Mouse (Mus musculus): ENCODE measurements around the gene Ermap. TPM values are rescaled to one million over a fixed set of nuclear protein-coding genes. Genes with fewer than 3 reads are reported as not detected.

Ermap gene
- polyA plus RNA-seq, 1 experiment from 2014 or later = 1.4 TPM

DNA sequence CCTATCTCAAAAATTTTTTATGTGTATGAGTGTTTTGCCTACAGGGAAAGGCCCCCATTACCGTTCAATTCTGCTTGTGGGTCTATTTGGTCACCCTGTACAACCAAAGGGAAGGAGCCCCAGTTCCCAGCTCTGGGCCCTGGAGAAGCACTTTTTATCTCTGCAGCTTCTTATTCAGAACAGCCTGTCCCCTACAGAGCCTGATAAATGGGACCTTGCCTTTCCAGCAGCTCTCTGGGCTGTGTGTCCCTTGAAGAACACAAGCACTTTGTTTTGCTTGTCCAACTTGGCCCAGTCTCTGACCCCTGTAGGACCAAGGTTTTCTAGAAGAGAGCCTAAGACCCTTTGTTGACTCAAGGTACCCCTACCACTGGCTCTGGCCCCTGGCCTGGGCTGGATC is 60.7 kb downstream of the Ermap start:
- H3K27me3 ChIP-seq (ENCODE audit: insufficient read depth, low read length) = no peaks in the 10 kb centered on the region
- WGBS = 89% methylated on average over 1 of the region's 1 CpGs
- H3K4me2 ChIP-seq (replicated peaks; ENCODE audit: low read depth, low read length) = no peak overlapping the region
- H3K4me3 ChIP-seq (ENCODE audit: low read length) = no peak overlapping the region
- H3K27ac ChIP-seq (ENCODE audit: low read length) = no peak overlapping the region
- H3K36me3 ChIP-seq (ENCODE audit: insufficient read depth, low read length) = peaks cover 32% of the 10 kb centered on the region
- H3K9ac ChIP-seq (replicated peaks; ENCODE audit: low read length) = no peak overlapping the region
- H3K4me1 ChIP-seq (ENCODE audit: insufficient read depth, low read length) = no peaks in the 10 kb centered on the region; the same call in 1 of the 2 replicates
- ATAC-seq (ENCODE audit: low FRiP score, low TSS enrichment) = no peak
- no peaks in the 10 kb centered on the region for H3K9me3 ChIP-seq (ENCODE audit: low read length)

DNA sequence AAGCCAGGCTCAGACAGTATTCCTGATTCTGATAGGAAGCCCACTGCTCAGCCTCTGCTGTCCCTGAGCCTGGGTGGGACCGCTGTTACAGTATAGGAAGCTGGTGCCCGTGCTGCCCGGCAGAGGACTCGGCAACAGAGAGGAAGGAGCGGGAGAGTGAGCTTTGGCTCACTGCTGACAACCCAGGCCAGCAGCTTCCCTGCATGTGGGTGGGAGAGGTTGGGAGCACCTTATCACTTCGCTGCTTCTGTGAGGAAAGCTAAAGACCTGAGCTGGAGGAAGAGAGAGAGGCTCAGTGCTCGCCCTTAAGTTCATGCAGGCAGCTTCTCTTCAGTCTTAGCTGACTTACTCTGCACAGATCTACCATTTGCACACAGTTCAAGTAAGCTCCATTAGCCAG is 61.3 kb downstream of the Ermap start:
- 77% methylated on average over 7 of the region's 7 CpGs for WGBS
- Histone ChIP-seq H3K36me3 (ENCODE audit: insufficient read depth, low read length) (peaks cover 27% of the 10 kb centered on the region), H3K27ac (ENCODE audit: low read length) (no peak overlapping the region), H3K4me1 (ENCODE audit: insufficient read depth, low read length) (no peaks in the 10 kb centered on the region; the same call in 1 of the 2 replicates), H3K4me2 (replicated peaks; ENCODE audit: low read depth, low read length) (no peak overlapping the region), H3K9me3 (ENCODE audit: low read length) (no peaks in the 10 kb centered on the region), H3K9ac (replicated peaks; ENCODE audit: low read length) (no peak overlapping the region), H3K4me3 (ENCODE audit: low read length) (no peak overlapping the region), H3K27me3 (ENCODE audit: insufficient read depth, low read length) (no peaks in the 10 kb centered on the region)
- no peak for ATAC-seq (ENCODE audit: low FRiP score, low TSS enrichment)

DNA sequence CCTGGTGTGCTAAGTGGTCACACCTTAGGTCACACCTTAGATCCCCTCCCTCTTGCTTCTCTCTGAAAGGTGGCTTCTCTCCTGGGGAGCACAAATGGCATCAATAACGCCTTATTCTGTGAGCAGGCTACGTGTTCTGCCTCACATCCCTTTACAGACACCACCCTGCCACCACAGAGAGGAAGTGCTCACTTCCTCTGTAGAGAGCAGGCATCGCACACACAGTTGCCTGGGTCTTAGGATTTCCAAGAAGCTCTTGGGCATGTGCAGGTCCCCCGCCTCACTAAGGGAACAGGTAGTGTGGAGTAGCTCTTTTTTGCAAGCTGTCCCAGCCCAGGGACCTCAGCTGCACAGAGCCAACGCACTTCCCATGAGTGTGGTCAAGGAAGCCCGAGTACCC is 62.6 kb downstream of the Ermap start:
- Histone ChIP-seq H3K27ac (ENCODE audit: low read length) (no peak overlapping the region), H3K4me3 (ENCODE audit: low read length) (no peak overlapping the region), H3K36me3 (ENCODE audit: insufficient read depth, low read length) (peaks cover 18% of the 10 kb centered on the region), H3K9ac (replicated peaks; ENCODE audit: low read length) (no peak overlapping the region), H3K9me3 (ENCODE audit: low read length) (no peaks in the 10 kb centered on the region), H3K27me3 (ENCODE audit: insufficient read depth, low read length) (no peaks in the 10 kb centered on the region), H3K4me1 (ENCODE audit: insufficient read depth, low read length) (no peaks in the 10 kb centered on the region; the same call in 1 of the 2 replicates), H3K4me2 (replicated peaks; ENCODE audit: low read depth, low read length) (no peak overlapping the region)
- 62% methylated on average over 6 of the region's 6 CpGs for WGBS
- ATAC-seq (ENCODE audit: low FRiP score, low TSS enrichment) = no peak

DNA sequence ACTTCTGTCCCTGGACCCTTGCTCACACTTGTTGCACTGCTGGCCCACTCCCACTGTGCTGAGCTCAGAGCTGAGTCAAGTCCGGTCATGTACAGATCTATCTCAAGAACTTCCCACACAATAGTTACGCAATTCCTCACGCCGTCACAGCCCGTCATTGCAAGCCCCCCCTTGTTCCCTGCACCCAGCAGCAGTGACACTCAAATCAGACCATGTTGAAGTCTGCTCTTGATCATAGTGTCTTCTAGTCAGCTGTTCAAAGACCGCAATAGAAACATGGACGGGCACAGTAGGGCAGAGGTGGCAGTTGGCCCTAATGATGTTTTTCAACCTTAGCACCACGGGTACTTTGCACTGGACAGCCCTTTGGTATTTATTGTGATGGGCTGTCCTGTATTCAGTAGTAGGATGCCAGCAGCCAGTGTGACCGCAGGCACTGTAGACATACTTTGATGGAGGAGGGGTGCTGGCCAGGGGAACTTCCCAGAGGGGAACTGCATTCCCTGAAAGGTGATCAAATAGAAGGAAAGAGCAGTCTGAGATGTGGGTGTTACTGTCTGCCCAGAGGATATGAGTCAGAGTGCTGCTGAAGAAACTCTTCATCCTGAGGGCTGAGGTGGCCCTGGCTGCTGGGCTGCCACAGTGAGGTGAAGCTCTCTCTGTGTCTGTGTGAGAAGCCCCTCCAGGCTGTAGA is 64.1 kb downstream of the Ermap start:
- Histone ChIP-seq H3K4me2 (replicated peaks; ENCODE audit: low read depth, low read length) (no peak overlapping the region), H3K9me3 (ENCODE audit: low read length) (no peaks in the 10 kb centered on the region), H3K36me3 (ENCODE audit: insufficient read depth, low read length) (peaks cover 25% of the 10 kb centered on the region), H3K9ac (replicated peaks; ENCODE audit: low read length) (no peak overlapping the region), H3K27me3 (ENCODE audit: insufficient read depth, low read length) (no peaks in the 10 kb centered on the region), H3K27ac (ENCODE audit: low read length) (no peak overlapping the region), H3K4me3 (ENCODE audit: low read length) (no peak overlapping the region), H3K4me1 (ENCODE audit: insufficient read depth, low read length) (no peaks in the 10 kb centered on the region; the same call in 1 of the 2 replicates)
- WGBS = 75% methylated on average over 9 of the region's 9 CpGs
- no peak for ATAC-seq (ENCODE audit: low FRiP score, low TSS enrichment)

MicroRNAs within 50 kb of the gene (microRNA counts, 519-probe panel; counts per million panel counts)
- 1,557 counts per million, percentile 42 among the panel's probes with 10 or more counts for microRNA mmu-miR-1957

Small RNA genes lying within 50 kb of the gene (microRNA-seq; reads per million reads assigned to microRNA genes)
- gene Mir1957a = not detected

Other genes starting within 250 kb of the Ermap start
- not detected in 2 replicates for gene Lao1, start 228.4 kb downstream of the Ermap start, polyA plus RNA-seq (2015; fragmentation: Nextera tagmentation; extraction: Ambion mirVana)
- gene Slc2a1, start 81.3 kb downstream of the Ermap start, polyA plus RNA-seq (2015; fragmentation: Nextera tagmentation; extraction: Ambion mirVana) = 98.6 and 98.8 TPM in 2 replicates
- 9.5 and 9.8 TPM in 2 replicates for gene Zfp691, start 15.8 kb downstream of the Ermap start, polyA plus RNA-seq (2015; fragmentation: Nextera tagmentation; extraction: Ambion mirVana)
- 121 and 125 TPM in 2 replicates for gene Svbp, start 5.3 kb upstream of the Ermap start, polyA plus RNA-seq (2015; fragmentation: Nextera tagmentation; extraction: Ambion mirVana)
- not detected in 2 replicates for gene Tmem269, start 28.2 kb upstream of the Ermap start, polyA plus RNA-seq (2015; fragmentation: Nextera tagmentation; extraction: Ambion mirVana)
- 31.1 and 33.7 TPM in 2 replicates for gene AU022252, start 42.7 kb upstream of the Ermap start, polyA plus RNA-seq (2015; fragmentation: Nextera tagmentation; extraction: Ambion mirVana)
- 35.8 and 36.0 TPM in 2 replicates for gene P3h1, start 42.9 kb upstream of the Ermap start, polyA plus RNA-seq (2015; fragmentation: Nextera tagmentation; extraction: Ambion mirVana)
- gene Cldn19, start 65.4 kb upstream of the Ermap start, polyA plus RNA-seq (2015; fragmentation: Nextera tagmentation; extraction: Ambion mirVana) = 22.4 and 24.4 TPM in 2 replicates
- 494 and 555 TPM in 2 replicates for gene Ybx1, start 104.6 kb upstream of the Ermap start, polyA plus RNA-seq (2015; fragmentation: Nextera tagmentation; extraction: Ambion mirVana)
- 88.6 and 93.5 TPM in 2 replicates for gene Ppih, start 130.5 kb upstream of the Ermap start, polyA plus RNA-seq (2015; fragmentation: Nextera tagmentation; extraction: Ambion mirVana)
- gene Ccdc30, start 225.5 kb upstream of the Ermap start, polyA plus RNA-seq (2015; fragmentation: Nextera tagmentation; extraction: Ambion mirVana) = 7.5 TPM in 2 replicates
- gene Ppcs, start 232.4 kb upstream of the Ermap start, polyA plus RNA-seq (2015; fragmentation: Nextera tagmentation; extraction: Ambion mirVana) = 49.0 and 52.8 TPM in 2 replicates
- 0.75 and 0.87 TPM in 2 replicates for gene Zmynd12, start 232.8 kb upstream of the Ermap start, polyA plus RNA-seq (2015; fragmentation: Nextera tagmentation; extraction: Ambion mirVana)

Measured in kidney, embryonic 16.5 days (tissue).